Mouse (Mus musculus): ENCODE data around the gene Slc22a6.

GRCm38 (mm10) chr19:8594518-8594917 is 23.3 kb upstream of the Slc22a6 start:
- TF ChIP-seq CTCF (IDR thresholded peaks at IDR 0.05; ENCODE audit: low read depth) (no peak), EP300 (IDR thresholded peaks at IDR 0.05; ENCODE audit: low read depth) (no peak)
